Mouse (Mus musculus) bone marrow, adult 2 months (tissue): ENCODE results near the gene Reep1.

Source experiments
- CTCF ChIP-seq: fragments of 200-500 bp; IDR thresholded peaks from 2 replicates; pipeline ENCODE4 v1.5.1; 2011; ENCODE audit warnings: low read length, control low read depth; ENCODE audit not compliant: control insufficient read depth, insufficient read depth
- POLR2A ChIP-seq: fragments of 200-500 bp; IDR thresholded peaks from 2 replicates; pipeline ENCODE4 v1.6.1; 2011; ENCODE audit warnings: low read depth, mild to moderate bottlenecking, control low read depth, low read length, borderline replicate concordance; ENCODE audit not compliant: control insufficient read depth

- TF ChIP-seq CTCF (no peak), POLR2A (no peak; the same call in 1 of the 2 replicates)
Observed at GRCm38 (mm10) chr6:71831581-71831960, 124.2 kb downstream of the Reep1 start.
